Comparison of ENCODE assay signal across 27 mouse cellular contexts in the genomic region with DNA sequence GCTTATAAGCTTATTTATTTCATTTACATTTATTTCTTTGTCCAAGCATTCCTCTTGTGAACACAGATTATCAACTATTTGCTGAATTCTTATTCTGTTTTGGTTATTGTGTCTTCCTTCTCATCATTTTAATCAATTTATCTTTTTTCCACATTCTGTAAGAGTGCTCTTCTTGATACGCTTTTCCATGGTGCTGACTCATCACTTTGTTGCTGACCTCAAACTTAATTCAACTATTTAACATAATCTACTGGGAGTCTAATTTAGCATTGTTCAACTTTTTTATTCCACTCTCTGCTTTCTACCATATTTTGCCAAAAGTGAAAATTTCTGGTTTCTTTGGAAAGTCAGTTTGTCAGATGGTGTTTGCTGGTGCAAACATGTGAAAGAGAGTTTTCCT.
"Had no signal": no experiment of that assay in that cellular context is flagged by ENCODE, and none has a peak within 500 bp of the region (broad histone marks: within the 10 kb centered on the region; RNA-seq: fewer than 3 reads in every experiment).

No protein-coding gene starts in this region.

- H3K27me3 ChIP-seq: embryonic facial prominence, embryonic 12.5 days; embryonic facial prominence, embryonic 13.5 days; embryonic facial prominence, embryonic 15.5 days; forebrain, embryonic 12.5 days; forebrain, embryonic 13.5 days; forebrain, embryonic 15.5 days had no signal

- DNase-seq: cerebellum, adult 9-10 months; cerebellum, adult 9-11 months; cerebellum, postnatal 10 days; cerebellum, postnatal 14 days; cerebellum, postnatal 25 days; cerebellum, postnatal 36 days; embryo, embryonic 11 days; forebrain, postnatal 0 days; gastrocnemius, adult 2 months; gastrocnemius, postnatal 10 days; gastrocnemius, postnatal 14 days; gastrocnemius, postnatal 25 days; gastrocnemius, postnatal 36 days; heart, adult 11 months; heart, adult 18-20 months; heart, adult 2 months had no signal

- H3K27ac ChIP-seq: embryonic facial prominence, embryonic 10.5 days; embryonic facial prominence, embryonic 12.5 days; embryonic facial prominence, embryonic 13.5 days; embryonic facial prominence, embryonic 15.5 days; forebrain, embryonic 10.5 days; forebrain, embryonic 12.5 days; forebrain, embryonic 13.5 days; forebrain, embryonic 15.5 days; gastrocnemius, adult 2 months; heart, adult 2 months had no signal

- H3K4me2 ChIP-seq: embryonic facial prominence, embryonic 12.5 days; embryonic facial prominence, embryonic 13.5 days; embryonic facial prominence, embryonic 15.5 days; forebrain, embryonic 12.5 days; forebrain, embryonic 13.5 days; forebrain, embryonic 15.5 days had no signal

- H3K4me3 ChIP-seq: embryonic facial prominence, embryonic 10.5 days; embryonic facial prominence, embryonic 12.5 days; embryonic facial prominence, embryonic 13.5 days; embryonic facial prominence, embryonic 15.5 days; erythroblast, embryonic 14.5 days; forebrain, embryonic 10.5 days; forebrain, embryonic 12.5 days; forebrain, embryonic 13.5 days; forebrain, embryonic 15.5 days; gastrocnemius, adult 2 months; heart, adult 2 months had no signal

- H3K36me3 ChIP-seq: embryonic facial prominence, embryonic 10.5 days; embryonic facial prominence, embryonic 12.5 days; embryonic facial prominence, embryonic 13.5 days; embryonic facial prominence, embryonic 15.5 days; forebrain, embryonic 10.5 days; forebrain, embryonic 12.5 days; forebrain, embryonic 15.5 days had no signal

- ATAC-seq: forebrain, embryonic 13.5 days; forebrain, embryonic 14.5 days; forebrain, embryonic 15.5 days; forebrain, embryonic 16.5 days; forebrain, postnatal 0 days had no signal

- H3K9ac ChIP-seq: embryonic facial prominence, embryonic 12.5 days; embryonic facial prominence, embryonic 13.5 days; embryonic facial prominence, embryonic 15.5 days; forebrain, embryonic 12.5 days; forebrain, embryonic 13.5 days; forebrain, embryonic 15.5 days; forebrain, postnatal 0 days had no signal

- H3K9me3 ChIP-seq: embryonic facial prominence, embryonic 12.5 days; embryonic facial prominence, embryonic 13.5 days; embryonic facial prominence, embryonic 15.5 days; forebrain, embryonic 10.5 days; forebrain, embryonic 12.5 days; forebrain, embryonic 13.5 days; forebrain, embryonic 15.5 days had no signal

- H3K4me1 ChIP-seq: embryonic facial prominence, embryonic 10.5 days; embryonic facial prominence, embryonic 12.5 days; embryonic facial prominence, embryonic 13.5 days; embryonic facial prominence, embryonic 15.5 days; forebrain, embryonic 10.5 days; forebrain, embryonic 12.5 days; forebrain, embryonic 13.5 days; forebrain, embryonic 15.5 days had no signal
